Mouse (Mus musculus) G1E-ER4 (cell line): Measurements from ENCODE around the gene Zfp59. TPM values are rescaled to one million over a fixed set of nuclear protein-coding genes. Genes with fewer than 3 reads are reported as not detected.

ENCODE experiments used
- GATA1 ChIP-seq: IDR thresholded peaks from one replicate; pipeline ENCODE4 v1.8.0; 2012; ENCODE audit warnings: low read length, inconsistent platforms
- polyA plus RNA-seq: library from polyadenylated mRNA; stranded (reverse); fragments of >175 nt; gene quantifications from 2 replicates; pipeline ENCODE4 v1.2.3, GENCODE M21; 2012

The Zfp59 gene
- polyA plus RNA-seq, 1 experiment = 0.24 TPM

GRCm38 (mm10) chr7:27859301-27860251 lies 21.2 kb downstream of the Zfp59 start:
- no peak for TF ChIP-seq GATA1

- TF ChIP-seq GATA1 = no peak
Observed at GRCm38 (mm10) chr7:27860396-27861235, 22.2 kb downstream of the Zfp59 start.

- no peak for TF ChIP-seq GATA1
Observed at GRCm38 (mm10) chr7:27881721-27882120, 43.3 kb downstream of the Zfp59 start.

GRCm38 (mm10) chr7:27900601-27901000 lies 62.2 kb downstream of the Zfp59 start:
- no peak for TF ChIP-seq GATA1

GRCm38 (mm10) chr7:27905061-27905848 lies 66.8 kb downstream of the Zfp59 start:
- no peak for TF ChIP-seq GATA1

Other genes starting within 250 kb of the Zfp59 start
- 86.1 and 92.3 TPM in 2 replicates for gene Akt2, start 247.1 kb upstream of the Zfp59 start, polyA plus RNA-seq
- not detected in 2 replicates for gene Ttc9b, start 184.7 kb upstream of the Zfp59 start, polyA plus RNA-seq
- 78.9 and 101 TPM in 2 replicates for gene Map3k10, start 164.0 kb upstream of the Zfp59 start, polyA plus RNA-seq
- gene Zfp607b, start 149.3 kb upstream of the Zfp59 start, polyA plus RNA-seq = 0.08 and 0.14 TPM in 2 replicates
- gene Zfp60, start 107.2 kb upstream of the Zfp59 start, polyA plus RNA-seq = 0.43 and 0.51 TPM in 2 replicates
- 0.06 and 0.08 TPM in 2 replicates for gene Zfp626, start 31.4 kb upstream of the Zfp59 start, polyA plus RNA-seq
- gene Zfp607a, start 18.9 kb downstream of the Zfp59 start, polyA plus RNA-seq = 0.09 and 0.12 TPM in 2 replicates
- 0.06 TPM in 2 replicates for gene Zfp974, start 90.9 kb downstream of the Zfp59 start, polyA plus RNA-seq
- 0.18 and 0.37 TPM in 2 replicates for gene Zfp780b, start 140.6 kb downstream of the Zfp59 start, polyA plus RNA-seq
- gene Zfp850, start 175.5 kb downstream of the Zfp59 start, polyA plus RNA-seq = 0.23 and 0.31 TPM in 2 replicates
- gene Psmc4, start 211.5 kb downstream of the Zfp59 start, polyA plus RNA-seq = 148 and 188 TPM in 2 replicates
- not detected in 2 replicates for gene Fcgbp, start 232.6 kb downstream of the Zfp59 start, polyA plus RNA-seq